Mouse (Mus musculus): ENCODE results near the gene Car10. TPM values are rescaled to one million over a fixed set of nuclear protein-coding genes. Genes with fewer than 3 reads are reported as not detected.
A peak's percentile ranks its signal among the peaks of the same experiment; 100 is the strongest.

Car10 gene
- polyA plus RNA-seq, 1 experiment from 2014 or later = 4.0 TPM

DNA sequence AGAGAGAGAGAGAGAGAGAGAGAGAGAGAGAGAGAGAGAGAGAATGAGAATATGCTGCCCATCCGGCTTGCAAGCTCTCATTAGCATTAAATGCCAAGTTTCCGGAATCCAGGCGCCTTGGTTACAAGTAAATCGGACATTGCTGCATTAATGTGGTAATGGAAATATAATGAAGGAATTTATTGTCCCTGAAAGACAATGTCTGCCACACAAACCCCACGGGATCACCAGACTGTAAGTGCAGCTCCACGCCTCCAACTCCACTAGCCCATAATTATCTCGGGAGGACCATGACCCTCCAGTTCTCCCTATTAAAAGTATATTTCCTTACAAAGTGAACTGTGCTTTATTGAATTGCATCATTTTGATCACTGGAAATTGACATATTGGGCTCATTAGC lies 372.9 kb downstream of the Car10 start:
- WGBS = 53% methylated on average over 7 of the region's 7 CpGs
- H3K4me3 ChIP-seq = no peak overlapping the region
- H3K9me3 ChIP-seq = no peaks in the 10 kb centered on the region
- no peaks in the 10 kb centered on the region; the same call in 1 of the 2 replicates for H3K27me3 ChIP-seq
- H3K36me3 ChIP-seq = no peaks in the 10 kb centered on the region
- H3K27ac ChIP-seq = no peak overlapping the region
- peaks cover 4% of the 10 kb centered on the region; the same call in 1 of the 2 replicates for H3K4me1 ChIP-seq
- H3K4me2 ChIP-seq = no peak overlapping the region
- no peak for ATAC-seq (ENCODE audit: insufficient number of reproducible peaks, insufficient read depth, low FRiP score, low TSS enrichment, low read depth)
- no peak overlapping the region for H3K9ac ChIP-seq

DNA sequence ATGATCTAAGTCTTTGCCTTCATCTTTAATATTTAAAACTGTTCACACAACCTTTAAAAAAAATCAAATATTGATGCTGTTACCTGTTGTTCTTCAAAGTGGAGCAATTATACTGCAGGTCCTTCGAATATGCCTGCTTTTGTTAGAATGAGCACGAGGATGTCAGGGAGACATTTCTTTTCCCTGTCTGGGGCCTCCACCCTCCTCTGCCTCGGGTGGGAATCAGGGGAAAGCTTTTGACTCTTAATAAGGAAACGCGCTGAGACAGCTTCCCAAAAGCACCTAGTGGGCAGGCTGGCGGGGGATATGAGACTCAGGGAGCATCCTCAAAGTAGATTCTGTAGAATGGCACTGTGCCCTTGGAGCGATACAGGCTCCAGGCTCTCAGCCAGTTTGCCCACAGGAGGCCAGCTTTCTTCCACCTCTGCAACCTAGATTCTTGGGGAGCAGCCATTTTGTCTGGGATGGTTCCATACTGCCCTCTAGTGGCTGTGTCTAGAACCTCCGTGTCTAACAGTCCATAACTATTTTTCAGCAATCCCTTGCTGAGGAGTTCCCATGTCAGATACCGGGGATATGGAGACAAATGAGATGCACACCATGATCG lies 373.8 kb downstream of the Car10 start:
- Histone ChIP-seq H3K36me3 (no peaks in the 10 kb centered on the region), H3K27me3 (no peaks in the 10 kb centered on the region), H3K9ac (no peak overlapping the region), H3K4me2 (peak overlapping the region; percentile 36), H3K4me1 (peaks cover 4% of the 10 kb centered on the region; the same call in 1 of the 2 replicates), H3K27ac (no peak overlapping the region), H3K4me3 (no peak overlapping the region), H3K9me3 (no peaks in the 10 kb centered on the region)
- WGBS = 34% methylated on average over 10 of the region's 10 CpGs
- ATAC-seq (ENCODE audit: insufficient number of reproducible peaks, insufficient read depth, low FRiP score, low TSS enrichment, low read depth) = no peak

DNA sequence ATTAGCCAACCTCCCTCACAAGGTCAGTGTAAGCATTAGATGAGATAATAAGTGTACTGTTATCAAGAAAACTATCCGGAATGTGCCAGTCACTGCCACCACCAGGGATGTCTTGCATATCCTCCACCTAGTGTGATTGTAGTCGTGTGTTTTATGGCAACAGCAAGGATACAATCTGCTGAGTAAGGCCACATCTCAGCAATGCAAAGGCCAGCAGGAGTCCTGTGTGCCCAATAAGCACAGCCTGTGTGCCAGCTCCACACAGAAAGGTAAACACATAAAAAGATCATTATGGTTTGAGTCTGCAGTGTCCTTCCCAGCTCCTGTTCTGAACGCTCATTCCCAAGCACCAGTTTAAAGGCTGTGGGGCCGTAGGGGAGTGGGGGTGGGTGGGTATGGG lies 386.8 kb downstream of the Car10 start:
- H3K27me3 ChIP-seq = no peaks in the 10 kb centered on the region
- no peak overlapping the region for H3K9ac ChIP-seq
- no peak overlapping the region for H3K4me2 ChIP-seq
- ATAC-seq (ENCODE audit: insufficient number of reproducible peaks, insufficient read depth, low FRiP score, low TSS enrichment, low read depth) = no peak
- H3K9me3 ChIP-seq = no peaks in the 10 kb centered on the region
- no peaks in the 10 kb centered on the region for H3K4me1 ChIP-seq
- H3K36me3 ChIP-seq = no peaks in the 10 kb centered on the region
- no peak overlapping the region for H3K4me3 ChIP-seq
- no peak overlapping the region for H3K27ac ChIP-seq
- 89% methylated on average over 4 of the region's 4 CpGs for WGBS

DNA sequence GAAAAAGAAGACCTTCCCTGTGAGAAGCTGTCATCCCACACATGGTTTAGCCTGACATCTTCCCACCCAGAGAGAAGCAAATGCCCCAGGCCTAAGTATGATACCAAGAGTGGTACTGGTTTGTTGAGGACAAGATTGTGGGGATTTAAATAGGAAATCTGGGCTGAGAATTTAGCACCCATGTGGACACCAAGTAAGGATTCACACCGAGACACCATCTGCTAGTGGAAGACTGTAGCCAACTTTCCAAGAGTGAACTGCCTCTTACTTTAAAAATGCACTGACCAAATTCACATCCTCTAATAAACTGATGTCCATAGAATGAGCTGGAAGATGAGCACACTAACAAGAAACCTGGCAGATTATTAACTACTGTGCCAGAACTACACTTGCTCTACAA lies 389.2 kb downstream of the Car10 start:
- Histone ChIP-seq H3K4me2 (no peak overlapping the region), H3K27ac (no peak overlapping the region), H3K9ac (no peak overlapping the region), H3K4me1 (no peaks in the 10 kb centered on the region), H3K9me3 (no peaks in the 10 kb centered on the region), H3K27me3 (no peaks in the 10 kb centered on the region), H3K4me3 (no peak overlapping the region), H3K36me3 (no peaks in the 10 kb centered on the region)
- ATAC-seq (ENCODE audit: insufficient number of reproducible peaks, insufficient read depth, low FRiP score, low TSS enrichment, low read depth) = no peak
- WGBS = 89% methylated on average over 1 of the region's 1 CpGs

DNA sequence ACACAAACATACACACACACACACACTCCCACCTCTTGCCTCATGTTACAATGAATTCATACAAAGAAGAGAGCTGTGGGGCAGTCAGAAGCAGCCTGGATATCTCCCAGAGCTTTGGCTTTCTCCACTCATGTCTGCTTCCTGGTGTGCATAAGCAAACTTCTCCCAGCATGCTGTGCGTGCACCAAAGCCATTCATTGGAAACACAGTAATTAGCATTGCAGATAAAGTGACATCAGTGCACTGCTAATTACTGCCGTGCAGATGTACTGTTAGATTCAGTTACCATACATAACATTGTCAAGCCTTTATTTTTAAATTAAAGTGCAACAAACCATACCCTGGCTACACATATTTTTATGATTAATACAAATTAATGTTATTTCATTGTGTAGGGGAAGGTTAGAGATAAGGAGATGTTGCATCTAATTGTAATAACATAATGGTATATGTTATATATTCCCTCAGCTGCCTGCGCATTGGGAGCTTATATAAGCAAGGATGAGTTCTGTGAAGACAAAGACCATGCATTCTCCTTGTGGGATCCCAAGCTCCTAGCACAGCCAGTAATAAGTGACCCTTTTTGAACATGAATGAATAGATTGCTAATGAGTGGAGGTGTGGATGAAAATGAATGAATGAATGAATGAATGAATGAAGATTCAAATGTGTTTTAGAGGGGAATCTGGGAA lies 390.2 kb downstream of the Car10 start:
- Histone ChIP-seq H3K4me2 (no peak overlapping the region), H3K27ac (no peak overlapping the region), H3K4me3 (no peak overlapping the region), H3K9ac (no peak overlapping the region), H3K4me1 (no peaks in the 10 kb centered on the region), H3K27me3 (no peaks in the 10 kb centered on the region), H3K9me3 (no peaks in the 10 kb centered on the region), H3K36me3 (no peaks in the 10 kb centered on the region)
- 81% methylated on average over 3 of the region's 3 CpGs for WGBS
- no peak for ATAC-seq (ENCODE audit: insufficient number of reproducible peaks, insufficient read depth, low FRiP score, low TSS enrichment, low read depth)

DNA sequence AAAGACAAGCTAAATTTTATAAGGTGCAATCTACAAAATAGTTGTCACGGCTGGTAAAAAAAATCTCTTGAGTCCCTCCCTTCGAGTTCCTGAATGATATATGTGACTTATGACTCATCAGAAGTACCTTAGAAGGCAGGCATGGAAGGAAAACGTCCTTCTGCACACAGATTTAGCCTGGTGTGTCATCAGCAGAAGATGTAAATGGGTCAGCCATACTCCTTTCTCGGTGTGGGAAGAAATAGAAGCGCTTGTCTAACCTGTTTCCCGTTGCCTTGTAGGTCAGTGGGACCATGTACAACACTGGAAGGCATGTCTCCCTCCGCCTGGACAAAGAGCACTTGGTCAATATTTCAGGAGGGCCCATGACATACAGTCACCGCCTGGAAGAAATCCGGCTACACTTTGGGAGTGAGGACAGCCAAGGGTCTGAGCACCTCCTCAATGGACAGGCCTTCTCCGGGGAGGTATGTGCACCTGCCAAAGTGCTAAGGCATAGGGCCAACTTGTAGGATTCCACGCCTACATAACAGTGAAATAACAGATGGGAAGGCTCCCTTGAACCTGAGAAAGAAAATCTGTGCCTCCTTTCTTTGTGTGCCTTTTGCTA lies 392.5 kb downstream of the Car10 start:
- H3K27ac ChIP-seq = no peak overlapping the region
- 85% methylated on average over 11 of the region's 11 CpGs for WGBS
- no peak overlapping the region for H3K9ac ChIP-seq
- no peaks in the 10 kb centered on the region for H3K4me1 ChIP-seq
- no peak overlapping the region for H3K4me2 ChIP-seq
- H3K9me3 ChIP-seq = no peaks in the 10 kb centered on the region
- no peaks in the 10 kb centered on the region for H3K36me3 ChIP-seq
- no peaks in the 10 kb centered on the region for H3K27me3 ChIP-seq
- no peak for ATAC-seq (ENCODE audit: insufficient number of reproducible peaks, insufficient read depth, low FRiP score, low TSS enrichment, low read depth)
- H3K4me3 ChIP-seq = no peak overlapping the region

DNA sequence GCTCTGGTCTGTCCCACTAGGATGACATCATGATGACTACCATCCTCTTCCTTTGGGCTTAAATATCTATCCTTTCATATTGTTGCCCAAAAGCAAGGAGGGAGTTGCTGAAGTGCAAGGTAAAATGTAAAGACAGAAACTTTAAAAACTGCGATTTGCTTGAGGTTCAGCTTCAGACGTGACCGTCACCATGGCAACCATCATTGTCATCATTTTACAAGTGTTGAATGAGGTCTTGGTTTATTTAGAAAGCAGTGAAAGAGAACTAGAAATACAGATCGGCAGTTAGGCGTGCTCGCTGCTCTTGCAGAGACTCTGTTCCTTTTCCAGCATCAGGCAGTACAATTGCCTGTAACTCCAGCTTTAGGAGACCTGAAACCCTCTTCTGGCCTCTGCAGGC lies 400.1 kb downstream of the Car10 start:
- H3K27ac ChIP-seq = no peak overlapping the region
- H3K27me3 ChIP-seq = no peaks in the 10 kb centered on the region
- no peak overlapping the region for H3K4me3 ChIP-seq
- H3K4me1 ChIP-seq = no peaks in the 10 kb centered on the region
- no peak overlapping the region for H3K9ac ChIP-seq
- no peaks in the 10 kb centered on the region for H3K36me3 ChIP-seq
- ATAC-seq (ENCODE audit: insufficient number of reproducible peaks, insufficient read depth, low FRiP score, low TSS enrichment, low read depth) = no peak
- H3K9me3 ChIP-seq = no peaks in the 10 kb centered on the region
- no peak overlapping the region for H3K4me2 ChIP-seq
- WGBS = 90% methylated on average over 6 of the region's 6 CpGs

DNA sequence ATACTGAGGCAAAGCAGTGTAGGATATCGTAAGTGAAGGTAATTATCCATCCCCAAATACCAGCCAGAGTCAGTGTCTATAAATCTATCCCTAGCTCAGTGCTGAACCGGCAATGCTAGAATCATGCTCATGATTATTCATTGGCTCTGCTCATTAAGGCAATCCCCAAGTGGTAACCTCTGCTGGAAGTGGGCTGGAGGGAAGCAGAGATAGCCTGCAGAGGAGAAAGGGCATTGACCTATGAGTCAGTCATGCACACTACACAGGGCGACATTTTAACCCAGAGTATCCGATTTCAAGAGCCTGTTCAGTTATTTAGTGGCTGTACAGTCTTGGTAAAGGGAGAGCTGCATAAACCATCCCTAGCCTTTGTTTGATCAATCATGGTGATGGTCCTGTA lies 402.6 kb downstream of the Car10 start:
- Histone ChIP-seq H3K36me3 (no peaks in the 10 kb centered on the region), H3K27me3 (no peaks in the 10 kb centered on the region), H3K27ac (no peak overlapping the region), H3K4me1 (no peaks in the 10 kb centered on the region), H3K9ac (no peak overlapping the region), H3K4me2 (no peak overlapping the region), H3K9me3 (no peaks in the 10 kb centered on the region), H3K4me3 (no peak overlapping the region)
- ATAC-seq (ENCODE audit: insufficient number of reproducible peaks, insufficient read depth, low FRiP score, low TSS enrichment, low read depth) = no peak
- 30% methylated on average over 4 of the region's 4 CpGs for WGBS

DNA sequence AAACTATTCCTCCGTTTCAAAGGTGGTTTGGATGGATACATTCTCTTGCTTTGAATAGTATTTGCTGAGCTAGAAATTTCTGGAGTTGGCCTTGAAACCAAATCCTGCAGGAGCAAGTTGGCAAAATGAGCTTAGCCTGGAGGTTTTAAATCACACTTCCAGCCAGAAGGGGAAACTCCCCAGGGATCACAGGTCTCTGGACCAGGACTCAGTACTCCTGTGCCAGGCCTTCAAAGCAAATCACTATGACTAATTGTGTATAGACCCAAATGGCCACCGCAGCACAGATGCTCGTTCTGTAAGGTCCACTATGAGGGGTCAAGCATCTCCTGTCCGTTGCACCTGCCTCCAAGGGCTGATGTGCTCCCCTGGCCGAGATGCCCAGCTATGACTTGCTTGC lies 403.8 kb downstream of the Car10 start:
- 70% methylated on average over 5 of the region's 5 CpGs for WGBS
- no peak for ATAC-seq (ENCODE audit: insufficient number of reproducible peaks, insufficient read depth, low FRiP score, low TSS enrichment, low read depth)

DNA sequence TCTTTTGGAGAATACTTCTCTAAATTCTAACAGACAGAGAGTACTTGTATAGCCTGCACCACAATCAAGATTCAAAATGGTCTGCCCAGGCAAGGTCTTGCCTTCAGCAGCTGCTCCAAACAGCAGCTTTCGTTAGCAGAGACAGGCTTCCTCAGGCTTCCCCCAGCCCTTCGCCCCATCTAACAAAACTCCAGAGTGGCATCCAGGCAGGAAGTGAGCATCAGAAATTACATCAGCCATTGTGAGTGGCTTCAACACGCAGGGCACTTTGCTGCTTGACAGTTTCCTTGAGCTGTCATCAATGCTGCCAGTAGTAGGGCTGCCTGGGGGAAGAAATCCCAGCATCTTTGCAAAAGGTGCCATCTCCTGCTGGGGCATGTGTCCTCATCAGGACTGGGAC lies 405.0 kb downstream of the Car10 start:
- Histone ChIP-seq H3K27me3 (no peaks in the 10 kb centered on the region), H3K9ac (no peak overlapping the region), H3K27ac (no peak overlapping the region), H3K4me3 (no peak overlapping the region), H3K4me2 (no peak overlapping the region), H3K36me3 (no peaks in the 10 kb centered on the region), H3K9me3 (no peaks in the 10 kb centered on the region), H3K4me1 (no peaks in the 10 kb centered on the region)
- WGBS = 66% methylated on average over 3 of the region's 3 CpGs
- no peak for ATAC-seq (ENCODE audit: insufficient number of reproducible peaks, insufficient read depth, low FRiP score, low TSS enrichment, low read depth)

More for the DNA sequence above, 403.8 kb downstream of the Car10 start:
- Histone ChIP-seq H3K4me1 (no peaks in the 10 kb centered on the region), H3K4me3 (no peak overlapping the region), H3K27ac (no peak overlapping the region), H3K9me3 (no peaks in the 10 kb centered on the region), H3K27me3 (no peaks in the 10 kb centered on the region), H3K4me2 (no peak overlapping the region), H3K9ac (no peak overlapping the region), H3K36me3 (no peaks in the 10 kb centered on the region)

DNA sequence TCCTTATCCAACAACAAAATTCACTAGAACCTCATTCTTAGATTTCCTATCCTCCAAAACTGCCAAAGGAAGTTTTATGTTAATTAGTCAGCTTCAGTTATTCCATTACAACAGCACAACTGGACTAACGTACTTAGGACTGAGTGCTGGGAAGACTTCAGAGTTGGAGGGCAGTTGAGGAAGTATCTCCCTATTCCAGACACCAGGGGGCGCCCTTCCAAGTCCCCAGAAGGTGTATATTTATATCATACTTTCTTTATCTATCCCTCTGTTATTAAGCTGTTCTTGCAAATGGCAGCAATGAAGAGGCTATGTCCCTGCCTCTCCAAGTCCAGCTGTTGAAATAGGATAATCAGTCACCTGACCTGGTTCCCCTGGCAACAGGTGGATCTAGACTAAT lies 405.6 kb downstream of the Car10 start:
- WGBS = 34% methylated on average over 2 of the region's 2 CpGs
- Histone ChIP-seq H3K27ac (no peak overlapping the region), H3K36me3 (no peaks in the 10 kb centered on the region), H3K4me3 (no peak overlapping the region), H3K27me3 (no peaks in the 10 kb centered on the region), H3K9ac (no peak overlapping the region), H3K4me2 (no peak overlapping the region), H3K9me3 (no peaks in the 10 kb centered on the region), H3K4me1 (no peaks in the 10 kb centered on the region)
- ATAC-seq (ENCODE audit: insufficient number of reproducible peaks, insufficient read depth, low FRiP score, low TSS enrichment, low read depth) = no peak

All from embryonic facial prominence, embryonic 13.5 days (tissue).